Mouse (Mus musculus) lung, adult 2 months (tissue): ENCODE results near the gene Rbm11. TPM values are rescaled to one million over a fixed set of nuclear protein-coding genes. Genes with fewer than 3 reads are reported as not detected.

Experiments used
- DNase-seq: peaks from one replicate; pipeline ENCODE4 v3.0.0; 2022
- H3K4me1 ChIP-seq: fragments of 200-500 bp; 2 replicates; pipeline ENCODE4 v1.6.1; 2011; ENCODE audit warnings: low read length; ENCODE audit not compliant: control insufficient read depth, insufficient read depth
- H3K4me3 ChIP-seq: fragments of 200-500 bp; replicated peaks from 2 replicates; pipeline ENCODE3; 2011; ENCODE audit warnings: low read depth, mild to moderate bottlenecking, control low read depth, low read length; ENCODE audit errors: extremely low read depth
- CTCF ChIP-seq: fragments of 200-500 bp; IDR thresholded peaks from 2 replicates; pipeline ENCODE4 v1.5.1; 2011; ENCODE audit warnings: mild to moderate bottlenecking, low read length, control low read depth; ENCODE audit not compliant: insufficient read depth
- POLR2A ChIP-seq: fragments of 200-500 bp; IDR thresholded peaks from 2 replicates; pipeline ENCODE4 v1.6.1; 2011; ENCODE audit warnings: low read depth, mild to moderate bottlenecking, control low read depth, low read length, borderline replicate concordance; ENCODE audit errors: extremely low read depth
- WGBS: fragments of 180-500 bp; shearing (Covaris S2); methylation state at CpG from one replicate; pipeline ENCODE4 v1.1.7; 2018; 5-methylcytosine and 5-hydroxymethylcytosine counted together
- polyA plus RNA-seq: library from polyadenylated mRNA; depleted of rRNA; stranded (reverse); fragments of >200 nt; gene quantifications from 2 replicates; pipeline ENCODE4 v1.2.3, GENCODE M21; 2012; rRNA removed

The Rbm11 gene
- polyA plus RNA-seq, result 0.10 and 0.15 TPM in 2 replicates

DNA sequence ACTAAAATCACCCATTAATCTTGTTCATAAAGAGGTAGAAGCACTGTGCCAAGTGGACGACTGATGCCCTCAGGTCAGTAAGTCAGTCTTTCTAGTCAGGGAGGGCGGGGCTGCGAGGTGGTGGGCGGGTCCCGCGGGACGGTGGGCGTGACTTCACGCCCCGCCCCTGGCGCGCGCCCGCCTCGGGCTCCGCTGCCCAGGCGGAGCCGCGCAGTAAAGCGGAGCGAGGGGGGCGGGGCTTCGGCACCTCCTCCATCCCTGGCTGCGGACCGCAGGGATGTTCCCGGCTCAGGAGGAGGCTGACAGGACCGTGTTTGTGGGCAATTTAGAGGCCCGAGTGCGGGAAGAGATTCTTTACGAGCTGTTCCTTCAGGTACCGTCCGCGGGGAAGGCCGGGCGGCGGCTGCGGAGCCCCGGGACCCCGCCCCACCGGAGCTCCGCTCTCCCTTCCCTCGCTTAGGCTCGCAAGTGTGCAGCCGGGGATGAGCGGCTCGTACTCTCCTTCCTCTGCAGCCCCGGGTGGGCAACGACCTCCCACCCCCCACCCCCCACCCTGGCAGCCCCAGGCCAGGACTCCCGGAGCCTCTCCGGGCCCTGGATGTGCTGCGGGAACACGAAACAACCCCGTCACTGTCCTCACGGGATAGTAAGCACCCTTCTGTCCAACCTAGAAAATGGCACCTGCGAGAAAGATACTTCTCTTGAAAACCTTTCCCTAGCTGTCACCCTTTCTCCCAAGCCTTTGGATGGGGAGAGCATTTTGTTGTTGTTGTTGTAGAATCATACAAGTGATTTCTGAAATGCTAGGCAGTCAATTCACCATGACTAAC lies at the start of gene Rbm11:
TSS of gene Rbm11 (plus strand) at position 174 of the 830 bp plus-strand sequence.
- WGBS, result under 1% methylated on average over 55 of the region's 55 CpGs
- H3K4me1 ChIP-seq, result no peaks in the 10 kb centered on the region; the same call in 1 of the 2 replicates
- TF ChIP-seq CTCF (no peak), POLR2A (no peak)
- DNase-seq, result peak; percentile 70
- H3K4me3 ChIP-seq, result peak within 1 kb of the TSS; percentile 89

- Histone ChIP-seq H3K4me3 (no peak overlapping the region), H3K4me1 (no peaks in the 10 kb centered on the region)
- no peak for TF ChIP-seq POLR2A
- no peak for TF ChIP-seq CTCF
- DNase-seq, result no peak
- WGBS, result 66% methylated on average over 1 of the region's 1 CpGs
These were observed 47.3 kb upstream of the Rbm11 start for GRCm38 (mm10) chr16:75545310-75545709.

GRCm38 (mm10) chr16:75562910-75563309 lies 29.7 kb upstream of the Rbm11 start:
- H3K4me3 ChIP-seq, result no peak overlapping the region
- DNase-seq, result no peak
- H3K4me1 ChIP-seq, result no peaks in the 10 kb centered on the region
- 82% methylated on average over 2 of the region's 2 CpGs for WGBS
- TF ChIP-seq POLR2A (no peak), CTCF (no peak)

GRCm38 (mm10) chr16:75582279-75582678 lies 10.4 kb upstream of the Rbm11 start:
- DNase-seq, result no peak
- 64% methylated on average over 5 of the region's 5 CpGs for WGBS
- no peak for TF ChIP-seq POLR2A
- no peak for TF ChIP-seq CTCF
- Histone ChIP-seq H3K4me1 (no peaks in the 10 kb centered on the region), H3K4me3 (no peak overlapping the region)

GRCm38 (mm10) chr16:75585961-75586360 lies 6.7 kb upstream of the Rbm11 start, which contains the start of gene Lipi:
Gene Lipi, minus strand, starts transcription at chr16:75586061.
- WGBS, result 79% methylated on average over 7 of the region's 7 CpGs
- no peak within 1 kb of the TSS for H3K4me3 ChIP-seq
- DNase-seq, result no peak
- TF ChIP-seq POLR2A (no peak), CTCF (no peak)
- H3K4me1 ChIP-seq, result no peaks in the 10 kb centered on the region

DNA sequence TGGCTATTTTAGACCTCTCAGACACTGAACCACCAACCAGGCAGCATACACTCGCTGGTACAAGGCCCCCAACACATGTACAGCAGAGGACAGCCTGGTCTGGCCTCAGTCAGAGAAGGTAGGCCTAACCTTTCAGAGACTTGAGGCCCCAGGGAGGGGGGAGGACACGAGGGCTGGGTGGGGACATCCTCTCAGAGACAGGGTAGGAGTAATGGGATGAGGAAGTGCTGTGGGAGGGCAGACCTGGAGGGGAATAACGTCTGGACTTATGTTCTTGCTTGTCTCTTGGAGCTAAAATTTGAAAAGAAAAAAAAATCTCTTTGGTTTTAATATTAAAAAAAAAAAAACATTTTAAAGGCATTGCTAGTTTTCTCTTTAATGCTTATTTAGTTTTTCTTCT lies 6.2 kb upstream of the Rbm11 start:
- Histone ChIP-seq H3K4me1 (no peaks in the 10 kb centered on the region), H3K4me3 (no peak overlapping the region)
- no peak for DNase-seq
- 20% methylated on average over 3 of the region's 3 CpGs for WGBS
- no peak for TF ChIP-seq CTCF
- TF ChIP-seq POLR2A, result no peak

- WGBS, result 11% methylated on average over 15 of the region's 15 CpGs
- no peaks in the 10 kb centered on the region; the same call in 1 of the 2 replicates for H3K4me1 ChIP-seq
- H3K4me3 ChIP-seq, result peak overlapping the region; percentile 89
- no peak for DNase-seq
- TF ChIP-seq CTCF (no peak), POLR2A (no peak)
These were observed 998 bp downstream of the Rbm11 start for GRCm38 (mm10) chr16:75593501-75594183.

- TF ChIP-seq POLR2A, result no peak
- TF ChIP-seq CTCF, result no peak
- no peak for DNase-seq
- Histone ChIP-seq H3K4me1 (no peaks in the 10 kb centered on the region), H3K4me3 (no peak overlapping the region)
- WGBS, result 49% methylated on average over 1 of the region's 1 CpGs
These were observed 13.8 kb downstream of the Rbm11 start for GRCm38 (mm10) chr16:75606415-75606814.

DNA sequence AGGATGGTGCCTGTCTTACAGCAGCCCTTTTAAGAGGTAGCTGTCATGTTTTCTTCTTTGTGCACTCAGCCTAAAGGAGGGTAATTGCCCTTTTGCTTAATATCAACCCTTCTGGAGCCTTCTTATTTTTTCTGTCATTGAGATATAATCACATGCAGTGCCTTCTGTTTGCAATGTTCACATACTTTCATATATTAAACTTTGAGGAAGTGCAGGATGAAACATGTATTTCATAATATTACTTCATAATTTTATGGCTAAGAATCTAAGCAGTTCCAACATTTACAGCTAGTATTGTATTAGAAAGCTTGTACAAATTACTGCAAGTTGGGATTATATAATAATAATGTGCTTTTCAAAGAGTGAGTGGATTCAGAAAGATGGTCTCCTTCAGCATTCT lies 19.9 kb downstream of the Rbm11 start:
- DNase-seq, result no peak
- no peaks in the 10 kb centered on the region for H3K4me1 ChIP-seq
- no peak overlapping the region for H3K4me3 ChIP-seq
- TF ChIP-seq POLR2A, result no peak
